Mouse (Mus musculus): ENCODE results near the gene Wscd2. TPM values are rescaled to one million over a fixed set of nuclear protein-coding genes. Genes with fewer than 3 reads are reported as not detected.

The Wscd2 gene
- polyA plus RNA-seq, 1 experiment from 2014 or later, result 2.5 TPM

GRCm38 (mm10) chr5:113611771-113612233 lies 121.7 kb downstream of the Wscd2 start:
- Histone ChIP-seq H3K27ac (no peak overlapping the region), H3K4me2 (no peak overlapping the region), H3K27me3 (peaks cover 14% of the 10 kb centered on the region; the same call in 1 of the 2 replicates), H3K9ac (no peak overlapping the region), H3K4me1 (replicated peaks) (peaks cover 21% of the 10 kb centered on the region), H3K36me3 (no peaks in the 10 kb centered on the region), H3K9me3 (replicated peaks) (no peaks in the 10 kb centered on the region), H3K4me3 (no peak overlapping the region)
- WGBS, result 46% methylated on average over 12 of the region's 12 CpGs
- no peak for ATAC-seq (replicated peaks; ENCODE audit: insufficient number of reproducible peaks, insufficient read depth, low FRiP score, low read depth)

GRCm38 (mm10) chr5:113618716-113619115 lies 128.6 kb downstream of the Wscd2 start:
- no peaks in the 10 kb centered on the region for H3K4me1 ChIP-seq (replicated peaks)
- WGBS, result 92% methylated on average over 4 of the region's 4 CpGs

GRCm38 (mm10) chr5:113619151-113619550 lies 129.0 kb downstream of the Wscd2 start:
- Histone ChIP-seq H3K4me1 (replicated peaks) (no peaks in the 10 kb centered on the region), H3K36me3 (no peaks in the 10 kb centered on the region), H3K4me3 (no peak overlapping the region), H3K4me2 (no peak overlapping the region), H3K27me3 (no peaks in the 10 kb centered on the region), H3K27ac (no peak overlapping the region), H3K9me3 (replicated peaks) (no peaks in the 10 kb centered on the region), H3K9ac (no peak overlapping the region)
- WGBS, result 70% methylated on average over 1 of the region's 1 CpGs
- ATAC-seq (replicated peaks; ENCODE audit: insufficient number of reproducible peaks, insufficient read depth, low FRiP score, low read depth), result no peak

More at GRCm38 (mm10) chr5:113618716-113619115, 128.6 kb downstream of the Wscd2 start:
- Histone ChIP-seq H3K4me2 (no peak overlapping the region), H3K27ac (no peak overlapping the region), H3K9me3 (replicated peaks) (no peaks in the 10 kb centered on the region), H3K36me3 (no peaks in the 10 kb centered on the region), H3K27me3 (no peaks in the 10 kb centered on the region), H3K4me3 (no peak overlapping the region), H3K9ac (no peak overlapping the region)
- ATAC-seq (replicated peaks; ENCODE audit: insufficient number of reproducible peaks, insufficient read depth, low FRiP score, low read depth), result no peak

GRCm38 (mm10) chr5:113620130-113620716 lies 130.1 kb downstream of the Wscd2 start:
- Histone ChIP-seq H3K9ac (no peak overlapping the region), H3K4me3 (no peak overlapping the region), H3K27ac (no peak overlapping the region), H3K4me2 (no peak overlapping the region), H3K27me3 (0 out of 2 replicates have a peak, but pooled peaks cover 2% of the 10 kb centered on the region), H3K4me1 (replicated peaks) (peaks cover 9% of the 10 kb centered on the region), H3K36me3 (no peaks in the 10 kb centered on the region), H3K9me3 (replicated peaks) (no peaks in the 10 kb centered on the region)
- 66% methylated on average over 16 of the region's 16 CpGs for WGBS
- ATAC-seq (replicated peaks; ENCODE audit: insufficient number of reproducible peaks, insufficient read depth, low FRiP score, low read depth), result no peak

- no peak overlapping the region for H3K4me2 ChIP-seq
- H3K4me1 ChIP-seq (replicated peaks), result peaks cover 11% of the 10 kb centered on the region
- 47% methylated on average over 7 of the region's 7 CpGs for WGBS
- no peaks in the 10 kb centered on the region for H3K36me3 ChIP-seq
- no peak for ATAC-seq (replicated peaks; ENCODE audit: insufficient number of reproducible peaks, insufficient read depth, low FRiP score, low read depth)
- H3K9me3 ChIP-seq (replicated peaks), result no peaks in the 10 kb centered on the region
- H3K27ac ChIP-seq, result no peak overlapping the region
- no peak overlapping the region for H3K4me3 ChIP-seq
- peaks cover 7% of the 10 kb centered on the region; the same call in 1 of the 2 replicates for H3K27me3 ChIP-seq
- no peak overlapping the region for H3K9ac ChIP-seq
Measured at GRCm38 (mm10) chr5:113620999-113621398, 130.9 kb downstream of the Wscd2 start.

GRCm38 (mm10) chr5:113623052-113623451 lies 132.9 kb downstream of the Wscd2 start:
- WGBS, result 26% methylated on average over 2 of the region's 2 CpGs

GRCm38 (mm10) chr5:113625068-113625467 lies 134.9 kb downstream of the Wscd2 start:
- no peak overlapping the region for H3K4me3 ChIP-seq
- no peak overlapping the region for H3K27ac ChIP-seq
- H3K4me2 ChIP-seq, result no peak overlapping the region
- WGBS, result 64% methylated on average over 4 of the region's 4 CpGs
- ATAC-seq (replicated peaks; ENCODE audit: insufficient number of reproducible peaks, insufficient read depth, low FRiP score, low read depth), result no peak
- H3K27me3 ChIP-seq, result peaks cover 21% of the 10 kb centered on the region; the same call in 1 of the 2 replicates
- no peaks in the 10 kb centered on the region for H3K36me3 ChIP-seq
- peaks cover 41% of the 10 kb centered on the region for H3K4me1 ChIP-seq (replicated peaks)
- no peak overlapping the region for H3K9ac ChIP-seq
- no peaks in the 10 kb centered on the region for H3K9me3 ChIP-seq (replicated peaks)

More at GRCm38 (mm10) chr5:113623052-113623451, 132.9 kb downstream of the Wscd2 start:
- Histone ChIP-seq H3K9me3 (replicated peaks) (no peaks in the 10 kb centered on the region), H3K4me1 (replicated peaks) (peaks cover 31% of the 10 kb centered on the region), H3K36me3 (no peaks in the 10 kb centered on the region), H3K4me3 (no peak overlapping the region), H3K4me2 (no peak overlapping the region), H3K9ac (no peak overlapping the region), H3K27ac (no peak overlapping the region), H3K27me3 (peaks cover 15% of the 10 kb centered on the region; the same call in 1 of the 2 replicates)
- no peak for ATAC-seq (replicated peaks; ENCODE audit: insufficient number of reproducible peaks, insufficient read depth, low FRiP score, low read depth)

- ATAC-seq (replicated peaks; ENCODE audit: insufficient number of reproducible peaks, insufficient read depth, low FRiP score, low read depth), result no peak
- H3K27me3 ChIP-seq, result peaks cover 30% of the 10 kb centered on the region
- no peak overlapping the region for H3K9ac ChIP-seq
- H3K4me1 ChIP-seq (replicated peaks), result peaks cover 41% of the 10 kb centered on the region
- H3K36me3 ChIP-seq, result no peaks in the 10 kb centered on the region
- no peak overlapping the region for H3K4me3 ChIP-seq
- H3K4me2 ChIP-seq, result no peak overlapping the region
- no peak overlapping the region for H3K27ac ChIP-seq
- no peaks in the 10 kb centered on the region for H3K9me3 ChIP-seq (replicated peaks)
- 43% methylated on average over 8 of the region's 8 CpGs for WGBS
Measured at GRCm38 (mm10) chr5:113626352-113626751, 136.2 kb downstream of the Wscd2 start.

- H3K9ac ChIP-seq, result no peak overlapping the region
- H3K4me3 ChIP-seq, result no peak overlapping the region
- ATAC-seq (replicated peaks; ENCODE audit: insufficient number of reproducible peaks, insufficient read depth, low FRiP score, low read depth), result no peak
- H3K27ac ChIP-seq, result no peak overlapping the region
- 63% methylated on average over 5 of the region's 5 CpGs for WGBS
- H3K4me1 ChIP-seq (replicated peaks), result peaks cover 41% of the 10 kb centered on the region
- no peaks in the 10 kb centered on the region for H3K9me3 ChIP-seq (replicated peaks)
- H3K4me2 ChIP-seq, result no peak overlapping the region
- no peaks in the 10 kb centered on the region for H3K36me3 ChIP-seq
- H3K27me3 ChIP-seq, result peaks cover 37% of the 10 kb centered on the region
Measured at GRCm38 (mm10) chr5:113626991-113627390, 136.9 kb downstream of the Wscd2 start.

- WGBS, result 23% methylated on average over 11 of the region's 11 CpGs
- Histone ChIP-seq H3K9me3 (replicated peaks) (no peaks in the 10 kb centered on the region), H3K4me3 (no peak overlapping the region), H3K27ac (peak overlapping the region; percentile 25; the same call in 1 of the 2 replicates), H3K27me3 (peaks cover 38% of the 10 kb centered on the region), H3K9ac (no peak overlapping the region), H3K4me1 (replicated peaks) (peaks cover 45% of the 10 kb centered on the region), H3K4me2 (no peak overlapping the region), H3K36me3 (no peaks in the 10 kb centered on the region)
- peak; percentile 41 for ATAC-seq (replicated peaks; ENCODE audit: insufficient number of reproducible peaks, insufficient read depth, low FRiP score, low read depth)
Measured at GRCm38 (mm10) chr5:113627820-113628437, 137.8 kb downstream of the Wscd2 start.

GRCm38 (mm10) chr5:113629248-113629647 lies 139.1 kb downstream of the Wscd2 start:
- Histone ChIP-seq H3K9ac (no peak overlapping the region), H3K27ac (no peak overlapping the region; the same call in 1 of the 2 replicates), H3K36me3 (no peaks in the 10 kb centered on the region), H3K4me1 (replicated peaks) (peaks cover 58% of the 10 kb centered on the region), H3K4me3 (no peak overlapping the region), H3K4me2 (no peak overlapping the region), H3K27me3 (peaks cover 38% of the 10 kb centered on the region), H3K9me3 (replicated peaks) (no peaks in the 10 kb centered on the region)
- 64% methylated on average over 3 of the region's 3 CpGs for WGBS
- ATAC-seq (replicated peaks; ENCODE audit: insufficient number of reproducible peaks, insufficient read depth, low FRiP score, low read depth), result no peak
